Mouse (Mus musculus): ENCODE results near the gene Wdr17. TPM values are rescaled to one million over a fixed set of nuclear protein-coding genes. Genes with fewer than 3 reads are reported as not detected.

Wdr17 gene
- polyA plus RNA-seq (2017; shearing (Covaris generic)) = 0.56 TPM

GRCm38 (mm10) chr8:54886987-54887785, at the start of gene Wdr17:
Gene Wdr17 (minus strand): TSS chr8:54887184.

GRCm38 (mm10) chr8:54600671-54601251, 286.2 kb downstream of the Wdr17 start, which contains the start of gene Spata4:
Gene Spata4 (plus strand): TSS chr8:54600781.

Other genes starting within 250 kb of the Wdr17 start
- 0.11 TPM for gene Gpm6a, start 67.7 kb upstream of the Wdr17 start, polyA plus RNA-seq (2017; shearing (Covaris generic))

All from effector memory CD4-positive, alpha-beta T cell, adult 5 months (primary cell).